Comparison of ENCODE assay signal across 9 mouse cellular contexts in genomic region chr10:8883686-8884085, GRCm38 (mm10). TPM values are rescaled to one million over a fixed set of nuclear protein-coding genes. Genes with fewer than 3 reads are reported as not detected.
A peak's percentile ranks its signal among the peaks of the same experiment; 100 is the strongest.
DNase-seq lines count a peak whose midpoint lies in the region; ATAC-seq and TF ChIP-seq lines count a peak whose summit lies in the region.
"Had no signal": no experiment of that assay in that cellular context is flagged by ENCODE, and none has a peak within 500 bp of the region (broad histone marks: within the 10 kb centered on the region; RNA-seq: fewer than 3 reads in every experiment).

No protein-coding gene starts in this region.

- TF ChIP-seq POLR2A in heart, adult 2 months (IDR thresholded peaks at IDR 0.05; ENCODE audit: insufficient read depth, low read depth, low read length) = no peak

- intact Hi-C loops in heart, adult 2 months (cut with DNase I) = loop anchor here (2.0 to 10.0 kb wide), 2 partner anchors 17 to 49 kb away; no protein-coding TSS in a partner anchor

- ATAC-seq in heart, embryonic 16.5 days (replicated peaks; ENCODE audit: extremely low read depth, insufficient read depth, low FRiP score) = no peak
- ATAC-seq in liver, embryonic 11.5 days (replicated peaks; ENCODE audit: low FRiP score) = no peak

- no peak for TF ChIP-seq EP300 in heart, adult 2 months (IDR thresholded peaks at IDR 0.05; ENCODE audit: insufficient read depth, low read depth, low read length)

- H3K4me3 ChIP-seq in heart, adult 2 months = peak overlapping the region; percentile 80
- H3K4me3 ChIP-seq in E14TG2a.4 (replicated peaks; ENCODE audit: low read length) = peak overlapping the region; percentile 91
- H3K4me3 ChIP-seq in heart, embryonic 16.5 days (ENCODE audit: low read length) = peak overlapping the region; percentile 26
- peak overlapping the region; percentile 25; the same call in 1 of the 2 replicates for H3K4me3 ChIP-seq in liver, embryonic 11.5 days (ENCODE audit: low read depth, low read length)

- peak overlapping the region; percentile 9 for H3K9ac ChIP-seq in heart, adult 2 months (ENCODE audit: low read depth, low read length)
- no peak overlapping the region for H3K9ac ChIP-seq in heart, embryonic 16.5 days (ENCODE audit: low read length)
- H3K9ac ChIP-seq in liver, embryonic 11.5 days (ENCODE audit: low read depth, low read length) = no peak overlapping the region

- no peaks in the 10 kb centered on the region for H3K27me3 ChIP-seq in heart, adult 2 months (ENCODE audit: control insufficient read depth, insufficient read depth, low read length)
- no peaks in the 10 kb centered on the region for H3K27me3 ChIP-seq in E14TG2a.4 (ENCODE audit: insufficient read depth, low read length)
- H3K27me3 ChIP-seq in heart, embryonic 16.5 days (ENCODE audit: control insufficient read depth, insufficient read depth, low read length) = no peaks in the 10 kb centered on the region
- no peaks in the 10 kb centered on the region for H3K27me3 ChIP-seq in liver, embryonic 11.5 days (replicated peaks; ENCODE audit: control insufficient read depth, insufficient read depth, low read length)

- H3K27ac ChIP-seq in heart, adult 2 months = peak overlapping the region; percentile 99
- H3K27ac ChIP-seq in heart, embryonic 16.5 days (ENCODE audit: low read length) = no peak overlapping the region
- H3K27ac ChIP-seq in liver, embryonic 11.5 days (ENCODE audit: low read depth, low read length) = no peak overlapping the region

- H3K4me1 ChIP-seq in heart, adult 2 months (ENCODE audit: control insufficient read depth, insufficient read depth, low read length) = peaks cover 11% of the 10 kb centered on the region
- peaks cover 80% of the 10 kb centered on the region for H3K4me1 ChIP-seq in E14TG2a.4 (replicated peaks; ENCODE audit: low read depth, low read length)
- H3K4me1 ChIP-seq in heart, embryonic 16.5 days (ENCODE audit: control insufficient read depth, insufficient read depth, low read length) = peaks cover 16% of the 10 kb centered on the region
- H3K4me1 ChIP-seq in liver, embryonic 11.5 days (replicated peaks; ENCODE audit: control insufficient read depth, insufficient read depth, low read length) = peaks cover 9% of the 10 kb centered on the region

- no peaks in the 10 kb centered on the region for H3K9me3 ChIP-seq in E14TG2a.4 (ENCODE audit: low read length)
- H3K9me3 ChIP-seq in heart, embryonic 16.5 days (replicated peaks; ENCODE audit: control insufficient read depth, low read length) = no peaks in the 10 kb centered on the region
- no peaks in the 10 kb centered on the region for H3K9me3 ChIP-seq in liver, embryonic 11.5 days (ENCODE audit: control insufficient read depth, low read length)

- no peak for DNase-seq in heart, adult 2 months
- DNase-seq in heart, adult 8-10 months (ENCODE audit: low spot score) = no peak
- DNase-seq in liver, embryonic 11.5 days (ENCODE audit: low spot score) = no peak
- DNase-seq in embryo, embryonic 9.5 days (ENCODE audit: extremely low spot score) = no peak
- DNase-seq in cerebellum, adult 9-11 months = no peak
- no peak for DNase-seq in right cerebral cortex, adult 2 months (ENCODE audit: low spot score in 2 of 2)
- DNase-seq: adrenal gland, adult 2 months had no signal

- H3K36me3 ChIP-seq in heart, adult 2 months (ENCODE audit: control insufficient read depth, insufficient read depth, low read length) = peaks cover 9% of the 10 kb centered on the region
- H3K36me3 ChIP-seq in E14TG2a.4 (ENCODE audit: insufficient read depth, low read length) = 0 out of 2 replicates have a peak, but pooled peaks cover 4% of the 10 kb centered on the region
- no peaks in the 10 kb centered on the region for H3K36me3 ChIP-seq in heart, embryonic 16.5 days (ENCODE audit: control insufficient read depth, insufficient read depth)
- H3K36me3 ChIP-seq in liver, embryonic 11.5 days (ENCODE audit: control insufficient read depth, insufficient read depth, low read length) = no peaks in the 10 kb centered on the region

- WGBS in heart, adult 2 months = 16% methylated on average over 4 of the region's 4 CpGs
- WGBS in heart, embryonic 16.5 days = 8% methylated on average over 4 of the region's 4 CpGs
- WGBS in liver, embryonic 11.5 days = 7% methylated on average over 4 of the region's 4 CpGs

- peaks cover 5% of the 10 kb centered on the region for H3K79me2 ChIP-seq in heart, adult 2 months (replicated peaks; ENCODE audit: control insufficient read depth, insufficient read depth, low read length)

- no peak for TF ChIP-seq CTCF in heart, adult 2 months (IDR thresholded peaks at IDR 0.05)
- TF ChIP-seq CTCF in E14TG2a.4 (conservative IDR thresholded peaks at IDR 0.05; ENCODE audit: low read length) = no peak

- peak overlapping the region; percentile 61 for H3K4me2 ChIP-seq in heart, embryonic 16.5 days (ENCODE audit: low read depth, low read length)
- H3K4me2 ChIP-seq in liver, embryonic 11.5 days = peak overlapping the region; percentile 55

RNA-seq across cellular contexts. Expression of gene Sash1, which starts 2.2 kb away (rescaled TPM):
- 10 to 100 TPM; 22.1 to 32.8 TPM for total RNA-seq in heart, adult 2 months (2021)
- polyA plus RNA-seq in heart, adult 2 months (2012; rRNA removed) = 10.0 and 15.9 TPM in 2 replicates
- total RNA-seq in heart, adult 8-10 months (2022) = 10 to 100 TPM; 22.3 to 26.1 (median 24.0) TPM
- 2.6 and 3.8 TPM in 2 replicates for polyA plus RNA-seq in heart, embryonic 16.5 days (2015; fragmentation: Nextera tagmentation; extraction: Ambion mirVana)
- polyA plus RNA-seq in liver, embryonic 11.5 days (2014; fragmentation: Nextera tagmentation; extraction: Ambion mirVana) = 1.2 and 1.7 TPM in 2 replicates

Comparison
In these comparisons a context has a peak if more than half of its experiments do, and no peak if none do; other contexts are left out.
1. H3K4me3 ChIP-seq: peak in every context shown above with its lines; median percentile 91 in E14TG2a.4; 80 in heart, adult 2 months; 26 in heart, embryonic 16.5 days; 25 in liver, embryonic 11.5 days.